Mouse (Mus musculus) thymus, adult 2 months (tissue): ENCODE data around the gene Tusc2.
A peak's percentile ranks its signal among the peaks of the same experiment; 100 is the strongest.

Experiments used
- CTCF ChIP-seq: fragments of 200-500 bp; IDR thresholded peaks from 2 replicates; pipeline ENCODE4 v1.5.1; 2012; ENCODE audit warnings: mild to moderate bottlenecking, control low read depth, low read length, moderate library complexity, borderline replicate concordance; ENCODE audit not compliant: control insufficient read depth, poor library complexity, insufficient read depth; ENCODE audit errors: extremely low read depth
- POLR2A ChIP-seq: fragments of 200-500 bp; IDR thresholded peaks from 2 replicates; pipeline ENCODE4 v1.6.1; 2012; ENCODE audit warnings: mild to moderate bottlenecking, low read length, control low read depth, moderate library complexity; ENCODE audit not compliant: control insufficient read depth, poor library complexity, insufficient read depth; ENCODE audit errors: extremely low read depth

DNA sequence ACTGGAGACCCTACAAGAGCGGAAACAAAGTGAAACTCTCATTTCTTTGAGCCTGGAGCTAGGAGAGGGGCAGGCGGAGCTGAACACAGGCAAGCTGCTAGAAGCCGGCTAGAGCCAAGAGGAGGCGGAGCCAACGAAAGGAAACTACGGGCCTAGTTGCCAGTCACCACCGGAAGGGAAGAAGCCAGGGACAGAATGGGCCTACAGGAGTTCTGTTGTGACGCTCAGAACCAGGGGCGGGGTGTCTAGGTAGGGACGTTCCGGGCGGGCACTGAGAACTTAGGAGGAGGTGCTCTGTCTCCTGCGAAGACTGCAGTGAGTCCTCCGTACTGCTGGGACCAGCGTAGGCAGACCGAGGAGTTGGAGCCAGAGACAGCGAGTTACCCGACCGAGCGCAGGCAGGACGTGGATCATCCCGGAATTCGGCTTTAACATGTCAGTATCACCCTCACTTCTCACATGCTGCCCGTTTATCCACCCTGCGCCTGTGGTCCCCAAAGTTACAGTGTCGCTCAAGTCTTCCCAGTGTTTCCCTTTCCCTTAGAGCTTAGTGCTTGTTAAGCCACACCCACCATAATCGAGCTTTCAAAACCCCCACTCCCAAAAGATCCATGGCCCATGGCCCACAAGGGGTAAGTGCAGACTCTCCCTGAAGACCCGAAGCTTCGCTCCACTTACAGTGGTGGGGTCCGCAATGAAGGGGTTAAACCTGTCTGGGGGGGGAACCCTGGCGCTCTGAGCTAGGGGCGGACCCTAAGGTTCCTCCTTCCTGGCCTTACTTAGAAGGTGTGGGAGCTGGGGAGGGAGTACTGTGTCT lies 17.7 kb downstream of the Tusc2 start, which contains the start of gene Hyal3:
- no peak for TF ChIP-seq CTCF
- peak; percentile 71; the same call in 1 of the 2 replicates for TF ChIP-seq POLR2A
